Mouse (Mus musculus): ENCODE data around the gene Iqcg.

Iqcg gene

DNA sequence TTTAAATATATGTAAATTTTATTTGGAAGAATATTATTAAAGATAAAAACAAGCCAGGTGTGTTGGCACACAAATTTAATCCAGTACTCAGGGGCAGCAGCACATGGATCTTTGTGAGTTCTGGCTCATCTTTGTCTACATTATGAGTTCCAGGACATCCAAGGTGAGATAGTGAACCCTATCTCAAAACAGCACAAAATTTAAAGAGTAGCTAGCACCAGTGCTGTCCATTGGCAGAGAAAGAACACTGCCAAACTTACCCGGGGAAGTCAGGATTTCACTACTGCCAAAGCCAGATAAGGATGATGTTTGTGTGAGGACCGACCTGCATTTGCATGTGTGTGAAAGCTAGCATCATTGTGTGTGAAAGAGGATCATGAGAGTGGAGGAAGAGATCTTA is 83.0 kb downstream of the Iqcg start:
- DNase-seq = no peak

DNA sequence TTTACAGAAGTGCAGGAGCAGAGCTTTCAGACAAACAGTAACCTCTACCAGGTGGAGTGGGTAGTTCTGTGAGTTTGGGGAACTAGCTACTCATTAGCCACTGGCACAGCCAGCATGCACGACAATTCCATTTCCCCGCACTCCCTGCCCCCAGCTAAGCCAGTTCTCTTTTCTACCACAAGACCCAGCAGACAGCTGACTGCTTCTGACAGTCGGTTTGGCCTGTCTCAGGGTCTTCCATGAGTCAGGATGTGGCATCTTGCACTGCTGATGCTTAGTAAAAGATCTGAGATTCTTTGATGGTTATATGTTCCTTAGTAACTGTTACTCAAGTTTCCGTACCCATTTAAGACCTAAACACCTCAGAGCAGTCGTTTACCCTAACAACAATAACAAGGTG is 83.5 kb downstream of the Iqcg start:
- DNase-seq = no peak
